Mouse (Mus musculus): ENCODE measurements around the gene Ppp1r12b. TPM values are rescaled to one million over a fixed set of nuclear protein-coding genes. Genes with fewer than 3 reads are reported as not detected.

Gene Ppp1r12b
- polyA plus RNA-seq, 1 experiment, result 10.4 TPM

GRCm38 (mm10) chr1:134911892-134912291, 43.9 kb downstream of the Ppp1r12b start:
- Histone ChIP-seq H3K4me3 (ENCODE audit: low read depth, low read length) (no peak overlapping the region), H3K27me3 (ENCODE audit: control insufficient read depth, insufficient read depth, low read length) (no peaks in the 10 kb centered on the region), H3K4me1 (ENCODE audit: control insufficient read depth, insufficient read depth, insufficient read length, low read length) (no peaks in the 10 kb centered on the region), H3K27ac (ENCODE audit: insufficient read depth, low read depth, low read length) (no peak overlapping the region), H3K36me3 (ENCODE audit: control insufficient read depth, insufficient read depth, low read length) (no peaks in the 10 kb centered on the region)
- no peak for TF ChIP-seq POLR2A (IDR thresholded peaks at IDR 0.05; ENCODE audit: low read depth, low read length)
- 79% methylated on average over 4 of the region's 4 CpGs for WGBS

- H3K27ac ChIP-seq (ENCODE audit: insufficient read depth, low read depth, low read length), result no peak overlapping the region
- WGBS, result 51% methylated on average over 3 of the region's 3 CpGs
- H3K36me3 ChIP-seq (ENCODE audit: control insufficient read depth, insufficient read depth, low read length), result no peaks in the 10 kb centered on the region
- no peaks in the 10 kb centered on the region for H3K27me3 ChIP-seq (ENCODE audit: control insufficient read depth, insufficient read depth, low read length)
- H3K4me1 ChIP-seq (ENCODE audit: control insufficient read depth, insufficient read depth, insufficient read length, low read length), result no peaks in the 10 kb centered on the region
- TF ChIP-seq POLR2A (IDR thresholded peaks at IDR 0.05; ENCODE audit: low read depth, low read length), result no peak
- TF ChIP-seq CTCF (IDR thresholded peaks at IDR 0.05; ENCODE audit: extremely low read depth, insufficient read length, insufficient replicate concordance, low read depth, low read length), result no peak
- no peak overlapping the region for H3K4me3 ChIP-seq (ENCODE audit: low read depth, low read length)
Measured at GRCm38 (mm10) chr1:134910037-134910436, 45.7 kb downstream of the Ppp1r12b start.

GRCm38 (mm10) chr1:134909442-134909841, 46.3 kb downstream of the Ppp1r12b start:
- WGBS, result 80% methylated on average over 9 of the region's 9 CpGs
- Histone ChIP-seq H3K36me3 (ENCODE audit: control insufficient read depth, insufficient read depth, low read length) (no peaks in the 10 kb centered on the region), H3K4me3 (ENCODE audit: low read depth, low read length) (no peak overlapping the region), H3K4me1 (ENCODE audit: control insufficient read depth, insufficient read depth, insufficient read length, low read length) (no peaks in the 10 kb centered on the region), H3K27ac (ENCODE audit: insufficient read depth, low read depth, low read length) (no peak overlapping the region), H3K27me3 (ENCODE audit: control insufficient read depth, insufficient read depth, low read length) (no peaks in the 10 kb centered on the region)
- TF ChIP-seq POLR2A (IDR thresholded peaks at IDR 0.05; ENCODE audit: low read depth, low read length), result no peak
- no peak for TF ChIP-seq CTCF (IDR thresholded peaks at IDR 0.05; ENCODE audit: extremely low read depth, insufficient read length, insufficient replicate concordance, low read depth, low read length)

- Histone ChIP-seq H3K36me3 (ENCODE audit: control insufficient read depth, insufficient read depth, low read length) (no peaks in the 10 kb centered on the region), H3K4me1 (ENCODE audit: control insufficient read depth, insufficient read depth, insufficient read length, low read length) (no peaks in the 10 kb centered on the region), H3K4me3 (ENCODE audit: low read depth, low read length) (no peak overlapping the region), H3K27me3 (ENCODE audit: control insufficient read depth, insufficient read depth, low read length) (no peaks in the 10 kb centered on the region), H3K27ac (ENCODE audit: insufficient read depth, low read depth, low read length) (no peak overlapping the region)
- TF ChIP-seq CTCF (IDR thresholded peaks at IDR 0.05; ENCODE audit: extremely low read depth, insufficient read length, insufficient replicate concordance, low read depth, low read length) (no peak), POLR2A (IDR thresholded peaks at IDR 0.05; ENCODE audit: low read depth, low read length) (no peak)
- WGBS, result 70% methylated on average over 3 of the region's 3 CpGs
Measured at GRCm38 (mm10) chr1:134902051-134902619, 53.6 kb downstream of the Ppp1r12b start.

GRCm38 (mm10) chr1:134896008-134896407, 59.7 kb downstream of the Ppp1r12b start:
- Histone ChIP-seq H3K27me3 (ENCODE audit: control insufficient read depth, insufficient read depth, low read length) (no peaks in the 10 kb centered on the region), H3K27ac (ENCODE audit: insufficient read depth, low read depth, low read length) (no peak overlapping the region), H3K4me3 (ENCODE audit: low read depth, low read length) (no peak overlapping the region), H3K36me3 (ENCODE audit: control insufficient read depth, insufficient read depth, low read length) (peaks cover 10% of the 10 kb centered on the region), H3K4me1 (ENCODE audit: control insufficient read depth, insufficient read depth, insufficient read length, low read length) (no peaks in the 10 kb centered on the region)
- 99% methylated on average over 6 of the region's 6 CpGs for WGBS
- TF ChIP-seq CTCF (IDR thresholded peaks at IDR 0.05; ENCODE audit: extremely low read depth, insufficient read length, insufficient replicate concordance, low read depth, low read length) (no peak), POLR2A (IDR thresholded peaks at IDR 0.05; ENCODE audit: low read depth, low read length) (no peak)

- H3K27ac ChIP-seq (ENCODE audit: insufficient read depth, low read depth, low read length), result no peak overlapping the region
- peaks cover 11% of the 10 kb centered on the region for H3K36me3 ChIP-seq (ENCODE audit: control insufficient read depth, insufficient read depth, low read length)
- H3K4me1 ChIP-seq (ENCODE audit: control insufficient read depth, insufficient read depth, insufficient read length, low read length), result no peaks in the 10 kb centered on the region
- 93% methylated on average over 3 of the region's 3 CpGs for WGBS
- H3K27me3 ChIP-seq (ENCODE audit: control insufficient read depth, insufficient read depth, low read length), result no peaks in the 10 kb centered on the region
- TF ChIP-seq CTCF (IDR thresholded peaks at IDR 0.05; ENCODE audit: extremely low read depth, insufficient read length, insufficient replicate concordance, low read depth, low read length), result no peak
- no peak for TF ChIP-seq POLR2A (IDR thresholded peaks at IDR 0.05; ENCODE audit: low read depth, low read length)
- H3K4me3 ChIP-seq (ENCODE audit: low read depth, low read length), result no peak overlapping the region
Measured at GRCm38 (mm10) chr1:134894803-134895202, 60.9 kb downstream of the Ppp1r12b start.

- Histone ChIP-seq H3K27me3 (ENCODE audit: control insufficient read depth, insufficient read depth, low read length) (no peaks in the 10 kb centered on the region), H3K4me3 (ENCODE audit: low read depth, low read length) (no peak overlapping the region), H3K4me1 (ENCODE audit: control insufficient read depth, insufficient read depth, insufficient read length, low read length) (no peaks in the 10 kb centered on the region), H3K27ac (ENCODE audit: insufficient read depth, low read depth, low read length) (no peak overlapping the region), H3K36me3 (ENCODE audit: control insufficient read depth, insufficient read depth, low read length) (peaks cover 11% of the 10 kb centered on the region)
- TF ChIP-seq POLR2A (IDR thresholded peaks at IDR 0.05; ENCODE audit: low read depth, low read length) (no peak), CTCF (IDR thresholded peaks at IDR 0.05; ENCODE audit: extremely low read depth, insufficient read length, insufficient replicate concordance, low read depth, low read length) (no peak)
- WGBS, result 84% methylated on average over 5 of the region's 5 CpGs
Measured at GRCm38 (mm10) chr1:134891916-134892315, 63.8 kb downstream of the Ppp1r12b start.
